Mouse (Mus musculus) lung, embryonic 16.5 days (tissue): Measurements from ENCODE around the gene Mbnl2. TPM values are rescaled to one million over a fixed set of nuclear protein-coding genes. Genes with fewer than 3 reads are reported as not detected.
A peak's percentile ranks its signal among the peaks of the same experiment; 100 is the strongest.

Source experiments
- ATAC-seq: fragments of 200-750 bp; cut with Nextera tagmentation; 2 replicates; pipeline ENCODE4 v1.8.0; 2017; ENCODE audit warnings: low read depth, mild to moderate bottlenecking, moderate library complexity
- H3K27ac ChIP-seq: fragments of 300-500 bp; sonication (generic); 2 replicates; pipeline ENCODE4 v1.5.1; 2014; ENCODE audit warnings: mild to moderate bottlenecking, control low read depth, low read length
- H3K27me3 ChIP-seq: fragments of 300-500 bp; sonication (generic); 2 replicates; pipeline ENCODE4 v1.6.1; 2014; ENCODE audit warnings: low read depth, low read length, mixed read lengths; ENCODE audit not compliant: control insufficient read depth, insufficient read depth
- H3K36me3 ChIP-seq: fragments of 300-500 bp; sonication (generic); 2 replicates; pipeline ENCODE4 v1.6.1; 2014; ENCODE audit warnings: low read length; ENCODE audit not compliant: control insufficient read depth, insufficient read depth
- H3K4me1 ChIP-seq: fragments of 300-500 bp; sonication (generic); replicated peaks from 2 replicates; pipeline ENCODE4 v1.6.1; 2014; ENCODE audit warnings: low read length, mixed read lengths; ENCODE audit not compliant: control insufficient read depth, insufficient read depth
- H3K4me2 ChIP-seq: fragments of 300-500 bp; sonication (generic); 2 replicates; pipeline ENCODE4 v1.6.1; 2014; ENCODE audit warnings: low read depth, low read length, control low read depth
- H3K4me3 ChIP-seq: fragments of 300-500 bp; sonication (generic); 2 replicates; pipeline ENCODE4 v1.5.1; 2014; ENCODE audit warnings: mild to moderate bottlenecking, low read length, control low read depth
- H3K9ac ChIP-seq: fragments of 300-500 bp; sonication (generic); 2 replicates; pipeline ENCODE4 v1.6.1; 2014; ENCODE audit warnings: low read length, control low read depth
- H3K9me3 ChIP-seq: fragments of 300-500 bp; sonication (generic); 2 replicates; pipeline ENCODE4 v1.6.1; 2016; ENCODE audit warnings: low read length; ENCODE audit not compliant: control insufficient read depth
- WGBS: fragments of 180-500 bp; shearing (Covaris S2); extraction: QIAGEN DNeasy Blood & Tissue Kit; methylation state at CpG from one replicate; pipeline ENCODE4 v1.1.7; 2014; 5-methylcytosine and 5-hydroxymethylcytosine counted together
- polyA plus RNA-seq: library from polyadenylated mRNA; unstranded; fragments of >200 nt; fragmentation: Nextera tagmentation; extraction: Ambion mirVana; gene quantifications from 2 replicates; pipeline ENCODE4 v1.2.1, GENCODE M21; 2015

Gene Mbnl2
- polyA plus RNA-seq, 1 experiment from 2014 or later, result 164 TPM

DNA sequence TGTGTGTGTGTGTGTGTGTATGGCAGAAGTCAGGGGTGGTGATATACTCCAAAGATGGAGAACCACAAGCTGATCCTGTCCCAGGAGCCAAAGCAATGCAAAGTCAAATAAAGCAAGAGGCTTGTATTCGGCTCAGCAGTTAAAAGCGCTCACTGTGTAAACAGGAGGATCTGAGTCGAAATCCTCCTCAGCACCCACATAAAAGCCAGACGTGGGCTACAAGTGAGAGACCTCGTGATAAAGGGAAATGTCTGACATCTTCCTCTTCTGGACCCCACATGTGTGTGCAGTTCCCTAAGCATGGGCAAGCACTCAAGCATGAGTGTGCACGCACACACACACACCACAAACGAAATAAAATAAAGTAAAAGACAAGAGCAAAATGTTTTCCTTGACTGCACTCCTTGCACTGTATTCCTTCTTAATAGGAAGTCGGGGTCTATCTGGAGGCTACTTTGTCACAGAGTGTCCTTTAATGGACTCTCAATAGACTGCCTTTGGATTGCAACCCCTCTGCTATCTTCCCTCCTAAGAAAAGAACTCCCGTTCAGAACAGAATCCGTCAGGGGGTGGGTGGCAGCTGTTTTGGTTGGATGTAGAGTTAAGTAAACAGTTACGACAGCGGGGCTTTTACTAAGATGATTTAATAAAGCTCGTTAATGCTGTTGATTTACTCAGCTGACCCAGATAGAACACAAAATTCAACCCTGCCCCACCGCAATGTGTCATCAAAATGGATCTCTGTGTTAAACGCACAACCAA lies 18.7 kb upstream of the Mbnl2 start:
- 29% methylated on average over 15 of the region's 15 CpGs for WGBS
- 0 out of 2 replicates have a peak, but pooled peaks have one; percentile 28 for ATAC-seq
- no peak overlapping the region for H3K27ac ChIP-seq

DNA sequence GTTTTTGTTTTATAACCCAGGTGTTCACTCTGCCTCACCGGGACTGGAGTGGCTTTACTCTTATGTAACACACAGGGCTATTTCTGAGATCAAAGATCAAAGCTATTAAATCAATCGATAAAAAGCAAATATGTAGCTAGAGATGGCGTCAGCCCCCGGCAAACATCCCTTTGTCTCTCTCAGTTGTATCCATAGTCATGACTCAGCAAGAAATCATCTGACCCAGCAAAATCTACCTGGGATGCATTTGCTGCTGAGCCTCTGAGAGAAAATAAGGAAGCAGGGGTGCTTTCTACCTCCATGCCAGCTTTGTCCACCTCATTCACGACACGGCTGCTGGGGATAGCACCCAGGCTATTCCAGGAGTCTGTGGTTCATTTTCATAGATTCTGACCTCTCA lies 18.0 kb upstream of the Mbnl2 start:
- no peak for ATAC-seq
- 54% methylated on average over 6 of the region's 6 CpGs for WGBS
- no peaks in the 10 kb centered on the region for H3K36me3 ChIP-seq
- no peak overlapping the region for H3K9ac ChIP-seq
- H3K27ac ChIP-seq, result no peak overlapping the region
- H3K9me3 ChIP-seq, result no peaks in the 10 kb centered on the region
- no peak overlapping the region for H3K4me3 ChIP-seq
- H3K4me2 ChIP-seq, result no peak overlapping the region
- peaks cover 10% of the 10 kb centered on the region; the same call in 1 of the 2 replicates for H3K4me1 ChIP-seq
- no peaks in the 10 kb centered on the region for H3K27me3 ChIP-seq

More for the DNA sequence above, 18.7 kb upstream of the Mbnl2 start:
- no peak overlapping the region for H3K4me2 ChIP-seq
- H3K9ac ChIP-seq, result no peak overlapping the region
- H3K27me3 ChIP-seq, result no peaks in the 10 kb centered on the region
- no peak overlapping the region for H3K4me3 ChIP-seq
- H3K9me3 ChIP-seq, result no peaks in the 10 kb centered on the region
- H3K4me1 ChIP-seq, result peaks cover 10% of the 10 kb centered on the region; the same call in 1 of the 2 replicates
- no peaks in the 10 kb centered on the region for H3K36me3 ChIP-seq

DNA sequence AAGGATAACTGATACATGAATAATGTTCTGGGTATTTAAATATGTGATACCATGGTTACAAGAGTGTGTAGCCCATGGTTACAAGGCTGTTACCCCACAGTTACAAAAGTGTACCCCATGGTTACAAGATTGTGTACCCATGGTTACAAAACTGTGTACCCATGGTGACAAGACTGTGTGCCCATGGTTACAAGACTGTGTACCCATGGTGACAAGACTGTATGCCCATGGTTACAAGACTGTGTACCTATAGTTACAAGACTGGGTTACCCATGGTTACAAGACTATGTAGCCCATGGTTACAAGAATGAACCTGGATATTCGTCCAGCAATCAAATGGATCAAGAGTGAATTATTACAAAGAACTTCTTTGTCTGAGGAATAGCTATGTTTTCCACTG lies 16.0 kb upstream of the Mbnl2 start:
- Histone ChIP-seq H3K27me3 (no peaks in the 10 kb centered on the region), H3K9ac (no peak overlapping the region), H3K36me3 (no peaks in the 10 kb centered on the region), H3K4me1 (peaks cover 10% of the 10 kb centered on the region; the same call in 1 of the 2 replicates), H3K27ac (no peak overlapping the region), H3K4me2 (no peak overlapping the region), H3K4me3 (no peak overlapping the region), H3K9me3 (no peaks in the 10 kb centered on the region)
- ATAC-seq, result no peak
- 73% methylated on average over 1 of the region's 1 CpGs for WGBS

DNA sequence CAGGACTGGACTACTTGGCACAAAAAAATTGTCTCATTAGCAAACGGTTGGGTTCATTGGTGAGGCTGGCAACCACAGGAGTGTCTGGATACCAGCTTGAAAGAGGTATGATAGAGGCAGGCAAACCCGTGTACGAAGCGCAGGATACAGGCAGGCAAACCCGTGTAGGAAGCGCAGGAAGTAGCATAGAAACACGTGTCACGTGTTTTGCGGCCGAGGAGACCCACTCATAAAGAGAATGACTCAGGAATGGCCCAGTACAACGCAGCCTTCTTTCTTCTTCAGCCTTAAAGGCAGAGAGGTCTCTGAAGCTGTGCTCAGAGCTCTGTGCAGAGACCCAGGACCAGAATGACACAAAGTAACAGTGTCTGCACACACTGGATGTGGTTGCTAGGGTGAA lies 13.9 kb upstream of the Mbnl2 start:
- WGBS, result 85% methylated on average over 11 of the region's 11 CpGs
- Histone ChIP-seq H3K36me3 (no peaks in the 10 kb centered on the region), H3K4me3 (no peak overlapping the region), H3K4me2 (no peak overlapping the region), H3K27me3 (no peaks in the 10 kb centered on the region), H3K27ac (no peak overlapping the region), H3K4me1 (peaks cover 10% of the 10 kb centered on the region; the same call in 1 of the 2 replicates), H3K9ac (no peak overlapping the region), H3K9me3 (no peaks in the 10 kb centered on the region)
- no peak for ATAC-seq

DNA sequence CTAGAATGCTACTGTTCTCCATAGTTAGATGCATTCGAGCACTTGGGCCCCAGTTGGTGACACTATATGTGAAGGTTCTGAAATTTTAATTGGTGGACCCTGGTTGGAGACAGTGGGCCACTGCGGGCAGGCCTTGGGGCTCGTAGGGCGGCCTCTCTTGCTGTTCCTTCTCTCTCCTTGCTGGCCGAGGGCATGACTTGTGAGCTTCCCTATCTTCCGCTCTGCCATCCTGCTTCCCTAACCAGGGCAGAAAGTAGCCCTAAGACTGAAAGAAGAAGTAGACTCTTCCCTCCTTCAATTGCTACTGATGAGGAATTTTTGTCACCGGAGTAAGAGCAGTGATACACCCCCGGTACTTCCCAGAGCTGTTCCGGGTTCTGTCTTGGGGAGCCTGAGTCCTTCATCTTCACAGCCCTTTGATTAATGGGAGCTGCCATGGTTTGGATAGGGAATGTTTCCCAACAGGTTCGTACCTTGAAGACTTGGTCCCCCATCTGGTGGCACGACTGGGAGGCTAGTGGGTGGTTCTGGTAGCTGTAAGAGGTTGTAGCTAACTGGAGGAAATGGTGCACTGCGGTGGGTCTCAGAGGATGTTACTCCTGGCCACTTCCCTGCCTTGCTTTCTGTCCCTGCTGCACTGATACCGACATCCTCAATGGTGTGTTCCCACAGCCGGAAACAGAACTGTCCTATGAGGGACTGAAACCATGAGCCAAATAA lies 12.6 kb upstream of the Mbnl2 start:
- Histone ChIP-seq H3K27ac (no peak overlapping the region), H3K9me3 (no peaks in the 10 kb centered on the region), H3K36me3 (no peaks in the 10 kb centered on the region), H3K4me1 (no peaks in the 10 kb centered on the region), H3K4me3 (no peak overlapping the region), H3K4me2 (no peak overlapping the region), H3K9ac (no peak overlapping the region), H3K27me3 (no peaks in the 10 kb centered on the region)
- WGBS, result 85% methylated on average over 14 of the region's 14 CpGs
- no peak for ATAC-seq

DNA sequence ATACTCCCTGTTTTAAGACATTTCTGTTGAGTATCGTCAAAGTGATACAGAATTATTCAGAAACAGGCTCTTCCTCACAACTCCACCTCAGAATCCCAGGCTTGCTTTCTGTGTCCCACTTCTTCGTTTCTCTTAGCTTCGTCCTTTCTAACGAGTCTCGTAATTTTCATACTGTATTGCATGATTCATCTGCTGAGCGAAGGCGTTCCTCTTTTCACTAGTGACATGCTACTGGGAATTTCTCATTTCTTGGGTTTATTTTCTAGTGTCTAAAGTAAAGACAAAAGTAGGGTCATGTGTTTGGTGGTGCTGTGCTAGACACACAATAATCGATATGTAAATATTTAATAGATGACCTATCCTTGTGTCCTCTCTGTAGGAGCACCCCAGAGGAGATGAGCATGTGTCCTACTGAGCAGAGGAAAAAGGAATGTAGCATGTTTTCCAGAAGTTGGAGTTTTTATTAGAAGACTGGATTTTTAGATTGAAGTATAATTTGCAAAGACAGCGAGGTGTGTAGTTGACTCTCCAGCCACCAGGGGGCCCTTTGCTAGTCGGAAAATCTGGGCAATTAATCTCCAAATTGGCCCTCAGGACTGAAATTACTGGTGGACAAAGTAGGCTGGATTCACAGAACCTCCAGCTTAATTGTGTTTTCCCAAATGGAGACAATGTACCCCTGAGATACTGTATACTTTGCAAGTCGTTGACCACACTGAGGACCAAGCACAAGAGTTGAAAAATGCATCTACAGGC lies 11.9 kb upstream of the Mbnl2 start:
- H3K4me1 ChIP-seq, result no peaks in the 10 kb centered on the region
- WGBS, result 78% methylated on average over 11 of the region's 11 CpGs

DNA sequence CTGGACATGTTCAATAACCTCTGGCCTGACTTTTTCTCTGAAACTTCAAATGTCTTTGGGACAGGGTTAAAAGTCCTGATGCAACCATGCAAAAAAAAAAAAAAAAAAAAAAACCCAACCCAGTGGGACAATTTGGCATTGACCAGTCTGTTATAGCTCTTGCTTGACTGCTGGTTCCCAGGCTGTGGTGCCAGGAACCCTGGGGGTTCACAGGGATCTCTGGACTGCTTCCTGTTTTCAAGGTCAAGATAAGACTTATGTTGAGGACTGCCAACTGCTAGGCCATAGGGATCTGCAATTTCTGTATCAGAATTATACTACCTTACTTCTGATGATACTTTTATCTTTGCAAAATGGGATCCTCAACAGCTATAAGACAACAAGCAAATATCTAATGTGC lies 9.6 kb upstream of the Mbnl2 start:
- H3K36me3 ChIP-seq, result no peaks in the 10 kb centered on the region
- no peak overlapping the region for H3K4me2 ChIP-seq
- ATAC-seq, result no peak
- H3K4me1 ChIP-seq, result no peaks in the 10 kb centered on the region
- no peak overlapping the region for H3K27ac ChIP-seq
- H3K27me3 ChIP-seq, result no peaks in the 10 kb centered on the region
- no peak overlapping the region for H3K4me3 ChIP-seq
- no peak overlapping the region for H3K9ac ChIP-seq
- no peaks in the 10 kb centered on the region for H3K9me3 ChIP-seq

More for the DNA sequence above, 11.9 kb upstream of the Mbnl2 start:
- ATAC-seq, result no peak
- Histone ChIP-seq H3K4me3 (no peak overlapping the region), H3K4me2 (no peak overlapping the region), H3K9me3 (no peaks in the 10 kb centered on the region), H3K36me3 (no peaks in the 10 kb centered on the region), H3K9ac (no peak overlapping the region), H3K27me3 (no peaks in the 10 kb centered on the region), H3K27ac (no peak overlapping the region)

DNA sequence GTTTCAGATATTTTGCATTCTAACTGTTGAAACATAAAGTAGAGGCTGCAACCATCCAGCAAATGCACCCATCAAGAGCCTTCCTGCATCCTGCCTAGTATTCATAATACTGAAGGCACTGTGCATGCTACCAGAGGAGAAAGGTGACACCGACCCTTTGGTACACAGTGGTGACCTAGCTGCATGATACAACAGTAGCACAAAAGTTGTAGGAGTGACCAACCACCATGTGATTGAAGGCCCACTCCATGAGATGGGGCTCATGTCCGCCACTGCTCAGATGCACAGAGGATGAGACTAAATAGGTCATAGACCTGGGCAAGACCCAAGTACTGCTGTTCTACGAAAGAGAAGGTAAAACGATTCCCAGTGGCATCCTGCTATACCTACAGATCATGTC lies 8.3 kb upstream of the Mbnl2 start:
- Histone ChIP-seq H3K4me1 (no peaks in the 10 kb centered on the region), H3K4me2 (no peak overlapping the region), H3K4me3 (no peak overlapping the region), H3K9me3 (no peaks in the 10 kb centered on the region), H3K27ac (no peak overlapping the region), H3K36me3 (no peaks in the 10 kb centered on the region), H3K27me3 (no peaks in the 10 kb centered on the region), H3K9ac (no peak overlapping the region)
- no peak for ATAC-seq
- WGBS, result 89% methylated on average over 4 of the region's 4 CpGs

DNA sequence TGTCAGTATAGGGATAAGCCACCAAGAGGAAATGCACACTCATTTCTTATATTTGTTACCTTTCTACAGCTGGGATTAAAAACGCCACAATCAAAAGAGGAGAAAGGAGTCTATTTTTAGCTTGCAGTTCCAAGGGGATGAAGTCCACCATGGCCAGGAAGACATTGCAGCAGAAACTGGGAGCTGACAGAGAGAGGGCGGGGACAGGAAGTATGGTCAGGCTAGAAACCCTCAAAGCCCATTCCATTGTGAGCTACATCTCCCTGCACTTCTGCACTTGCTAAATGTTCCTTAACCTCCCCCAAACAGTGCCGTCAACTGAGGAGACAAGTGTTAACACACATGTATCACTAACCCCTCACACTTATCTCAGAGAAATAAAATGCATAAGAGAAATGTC lies 5.4 kb upstream of the Mbnl2 start:
- Histone ChIP-seq H3K27me3 (no peaks in the 10 kb centered on the region), H3K27ac (no peak overlapping the region), H3K36me3 (no peaks in the 10 kb centered on the region), H3K4me1 (0 out of 2 replicates have a peak, but pooled peaks cover 2% of the 10 kb centered on the region), H3K4me2 (no peak overlapping the region), H3K9me3 (no peaks in the 10 kb centered on the region), H3K4me3 (no peak overlapping the region), H3K9ac (no peak overlapping the region)
- ATAC-seq, result no peak
- 51% methylated on average over 3 of the region's 3 CpGs for WGBS
